In the genomic region with DNA sequence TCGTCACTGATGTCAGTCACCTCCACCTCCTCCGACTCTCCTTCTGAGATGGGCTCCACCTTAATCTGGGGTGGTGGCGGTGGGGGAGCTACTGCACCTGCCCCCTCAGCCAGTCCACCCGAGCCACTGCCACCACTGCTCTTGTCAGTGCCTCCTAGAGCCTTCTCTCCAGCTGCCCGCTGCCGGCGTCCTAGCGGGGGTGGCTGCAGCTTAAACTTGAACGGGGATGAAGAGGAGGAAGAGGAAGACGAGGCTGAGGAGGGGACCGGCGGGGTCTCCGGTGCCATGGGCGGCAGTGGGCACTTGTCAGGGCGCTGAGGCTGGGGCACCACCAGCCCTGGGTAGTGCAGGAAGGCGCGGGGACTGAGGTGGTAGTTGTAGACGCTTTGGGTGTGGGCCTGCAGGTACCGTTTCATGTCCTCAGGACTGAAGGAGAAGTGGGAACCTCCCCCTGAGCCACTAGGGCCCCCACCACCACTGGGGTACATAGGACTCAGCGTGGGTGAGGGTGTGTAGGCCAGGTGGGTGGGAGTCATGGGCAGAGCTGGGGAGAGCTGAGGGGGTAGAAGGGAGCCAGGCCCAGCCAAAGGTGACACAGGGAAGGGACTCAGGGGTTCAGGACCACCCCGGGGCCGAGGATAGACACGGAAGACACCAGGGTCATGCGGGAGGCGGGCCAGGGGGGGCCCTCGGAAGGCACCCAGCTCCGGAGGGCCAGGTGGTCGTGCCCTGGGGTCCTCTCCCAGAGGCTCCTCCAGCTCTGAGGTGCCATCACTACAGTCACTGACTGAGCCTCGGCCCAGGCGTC, we compare ENCODE assay signal across 1 mouse cellular context.
TF ChIP-seq lines count a peak whose summit lies in the region.

No protein-coding gene starts in this region.

TF ChIP-seq in ES-E14, 5 proteins besides CTCF, POLR2A, EP300 and RAD21 (continued from another document):
- no peak for TF ChIP-seq ZC3H11A (IDR thresholded peaks at IDR 0.05; ENCODE audit: borderline replicate concordance, low read depth, low read length)
- TF ChIP-seq ZNF384 (IDR thresholded peaks at IDR 0.05; ENCODE audit: low read depth, low read length): no peak
- TF ChIP-seq MAFK (IDR thresholded peaks at IDR 0.05; ENCODE audit: insufficient read depth, low read depth, low read length): no peak
- TF ChIP-seq HCFC1 (IDR thresholded peaks at IDR 0.05; ENCODE audit: borderline replicate concordance, insufficient read depth, low read length): no peak
TF ChIP-seq in ES-E14: peak in this region for 0.
